Mouse (Mus musculus): ENCODE results near the gene Ifi35. TPM values are rescaled to one million over a fixed set of nuclear protein-coding genes. Genes with fewer than 3 reads are reported as not detected.

Ifi35 gene
- total RNA-seq, 1 experiment from 2014 or later, result 73.4 TPM

DNA sequence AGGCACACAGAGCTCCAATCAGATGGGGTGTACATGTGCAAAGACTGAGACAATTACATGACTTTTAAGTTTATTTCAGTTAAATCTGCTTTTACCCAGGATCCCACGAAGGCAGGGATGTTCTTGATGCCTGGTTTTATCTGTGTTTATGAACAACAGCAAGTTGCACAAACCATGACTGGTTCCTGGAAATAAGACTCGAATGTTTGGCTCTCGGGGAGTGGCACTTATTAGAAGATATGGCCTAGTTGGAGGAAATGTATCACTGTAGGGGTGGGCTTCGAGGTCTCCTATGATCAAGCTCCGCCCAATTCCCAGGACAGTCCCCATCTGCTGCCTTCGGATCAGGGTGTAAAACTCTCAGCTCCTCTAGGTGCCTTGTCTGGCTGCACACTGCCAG lies 37.9 kb downstream of the Ifi35 start:
- no peak for ATAC-seq (ENCODE audit: extremely low read depth, insufficient number of reproducible peaks, low FRiP score, poor library complexity, severe bottlenecking)

DNA sequence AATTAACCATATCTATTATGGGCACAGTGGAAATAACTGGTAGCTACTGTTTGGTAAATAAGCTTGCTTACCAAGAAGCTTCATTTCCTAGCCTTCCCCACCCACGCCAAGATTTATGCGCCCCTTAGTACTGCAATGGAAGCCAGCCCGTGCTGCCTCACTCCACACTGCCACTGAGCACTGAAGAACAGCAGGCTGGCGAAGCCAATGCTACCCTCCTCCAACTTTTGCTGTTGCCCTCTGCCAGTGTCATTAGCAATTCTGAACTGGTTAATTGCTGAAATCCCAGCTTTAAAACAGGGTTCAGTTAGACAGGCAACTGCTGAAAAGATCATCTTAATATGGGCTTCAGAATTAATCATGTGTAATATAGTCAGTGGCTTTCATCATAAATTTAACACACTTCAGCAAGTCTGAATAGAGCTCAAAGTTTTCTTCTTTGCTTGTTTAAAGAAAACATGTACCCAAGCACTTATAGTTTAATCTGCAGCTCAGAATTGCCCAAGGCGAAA lies 58.1 kb downstream of the Ifi35 start:
- no peak for ATAC-seq (ENCODE audit: extremely low read depth, insufficient number of reproducible peaks, low FRiP score, poor library complexity, severe bottlenecking)

DNA sequence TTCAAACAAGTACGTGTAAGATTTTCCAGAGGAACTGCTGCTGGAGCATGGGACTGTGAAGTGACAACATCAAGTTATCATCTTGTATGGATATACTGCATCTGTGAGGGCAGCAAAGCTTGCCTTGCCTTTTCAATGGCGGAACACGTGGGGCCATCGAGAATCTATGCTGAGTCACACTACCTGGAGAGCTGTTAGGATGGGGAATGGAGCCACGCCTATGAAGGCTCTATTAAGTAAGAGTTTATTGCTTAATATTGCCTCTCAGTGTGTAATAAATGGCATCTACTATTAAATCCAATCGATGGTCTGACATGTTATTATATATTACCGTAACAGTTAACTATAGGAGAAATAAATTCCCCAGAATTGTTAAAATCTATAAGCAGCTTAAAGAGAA lies 58.9 kb downstream of the Ifi35 start:
- no peak for ATAC-seq (ENCODE audit: extremely low read depth, insufficient number of reproducible peaks, low FRiP score, poor library complexity, severe bottlenecking)

Other genes with a start within 250 kb of the Ifi35 start
- 99.1 and 110 TPM in 2 replicates for gene Ezh1, start 221.9 kb upstream of the Ifi35 start, total RNA-seq (2017)
- gene Ramp2, start 202.4 kb upstream of the Ifi35 start, total RNA-seq (2017), result not detected in 2 replicates
- 55.9 and 66.7 TPM in 2 replicates for gene Vps25, start 194.7 kb upstream of the Ifi35 start, total RNA-seq (2017)
- 0.58 and 0.86 TPM in 2 replicates for gene Wnk4, start 187.8 kb upstream of the Ifi35 start, total RNA-seq (2017)
- gene Cntd1, start 169.4 kb upstream of the Ifi35 start, total RNA-seq (2017), result 0.49 and 0.81 TPM in 2 replicates
- 14.9 and 17.7 TPM in 2 replicates for gene Coa3, start 169.3 kb upstream of the Ifi35 start, total RNA-seq (2017)
- gene Becn1, start 146.1 kb upstream of the Ifi35 start, total RNA-seq (2017), result 289 and 291 TPM in 2 replicates
- gene Psme3, start 132.2 kb upstream of the Ifi35 start, total RNA-seq (2017), result 75.9 and 97.2 TPM in 2 replicates
- gene Aoc2, start 123.3 kb upstream of the Ifi35 start, total RNA-seq (2017), result 3.6 and 4.9 TPM in 2 replicates
- gene Aoc3, start 117.8 kb upstream of the Ifi35 start, total RNA-seq (2017), result 0.25 TPM in 1 of 2 replicates, not detected in the other
- not detected in 2 replicates for gene G6pc, start 80.8 kb upstream of the Ifi35 start, total RNA-seq (2017)
- 15.7 and 18.7 TPM in 2 replicates for gene Aarsd1, start 30.8 kb upstream of the Ifi35 start, total RNA-seq (2017)
- gene Gm27029, start 23.6 kb upstream of the Ifi35 start, total RNA-seq (2017), result 0.37 and 0.93 TPM in 2 replicates
- 10.0 and 12.0 TPM in 2 replicates for gene Rundc1, start 23.3 kb upstream of the Ifi35 start, total RNA-seq (2017)
- gene Ptges3l, start 23.1 kb upstream of the Ifi35 start, total RNA-seq (2017), result 0.49 and 1.5 TPM in 2 replicates
- gene Rpl27, start 6.1 kb upstream of the Ifi35 start, total RNA-seq (2017), result 281 and 354 TPM in 2 replicates
- gene Rnd2, start 16.6 kb downstream of the Ifi35 start, total RNA-seq (2017), result 0.70 TPM in 1 of 2 replicates, not detected in the other
- gene Vat1, start 17.8 kb downstream of the Ifi35 start, total RNA-seq (2017), result 5.9 and 7.7 TPM in 2 replicates
- gene Brca1, start 103.5 kb downstream of the Ifi35 start, total RNA-seq (2017), result 4.8 and 5.6 TPM in 2 replicates
- 166 and 171 TPM in 2 replicates for gene Nbr1, start 103.7 kb downstream of the Ifi35 start, total RNA-seq (2017)
- gene Tmem106a, start 133.8 kb downstream of the Ifi35 start, total RNA-seq (2017), result 6.9 and 7.2 TPM in 2 replicates
- gene Gm11634, start 150.8 kb downstream of the Ifi35 start, total RNA-seq (2017), result not detected in 2 replicates
- gene Rdm1, start 178.8 kb downstream of the Ifi35 start, total RNA-seq (2017), result 20.4 and 31.3 TPM in 2 replicates
- gene Arl4d, start 217.1 kb downstream of the Ifi35 start, total RNA-seq (2017), result 2.2 and 2.7 TPM in 2 replicates

Data from neutrophil, adult 5-6 weeks (primary cell).